Mouse (Mus musculus) frontal cortex, adult (tissue): ENCODE data around the gene Stx17.

Source experiments
- ATAC-seq: cut with Nextera tagmentation; 2 replicates; pipeline ENCODE4 v1.9.2; 2017; ENCODE audit warnings: mild to moderate bottlenecking, moderate library complexity, mixed read lengths; ENCODE audit not compliant: low TSS enrichment

Gene Stx17

GRCm38 (mm10) chr4:48163851-48164250 is 39.1 kb downstream of the Stx17 start:
- ATAC-seq, result no peak

GRCm38 (mm10) chr4:48175666-48176065 is 51.0 kb downstream of the Stx17 start:
- no peak for ATAC-seq

GRCm38 (mm10) chr4:48180922-48181321 is 56.2 kb downstream of the Stx17 start:
- no peak for ATAC-seq

- ATAC-seq, result no peak
Measured at GRCm38 (mm10) chr4:48181366-48181765, 56.7 kb downstream of the Stx17 start.

- ATAC-seq, result no peak
Measured at GRCm38 (mm10) chr4:48182115-48182806, 57.5 kb downstream of the Stx17 start.

- ATAC-seq, result no peak
Measured at GRCm38 (mm10) chr4:48197925-48198324, 73.2 kb downstream of the Stx17 start.

GRCm38 (mm10) chr4:48198447-48198846 is 73.7 kb downstream of the Stx17 start:
- ATAC-seq, result no peak

- peak; percentile 34; the same call in 1 of the 2 replicates for ATAC-seq
Measured at GRCm38 (mm10) chr4:48203564-48203963, 78.8 kb downstream of the Stx17 start.

- ATAC-seq, result peak; percentile 90
Measured at GRCm38 (mm10) chr4:48225173-48225572, 100.5 kb downstream of the Stx17 start.

GRCm38 (mm10) chr4:48225604-48226003 is 100.9 kb downstream of the Stx17 start:
- ATAC-seq, result 0 out of 2 replicates have a peak, but pooled peaks have one; percentile 12

- ATAC-seq, result no peak
Measured at GRCm38 (mm10) chr4:48226800-48227199, 102.1 kb downstream of the Stx17 start.
